Mouse (Mus musculus) liver, adult 10 weeks (tissue): ENCODE results near the gene Tmem238. TPM values are rescaled to one million over a fixed set of nuclear protein-coding genes. Genes with fewer than 3 reads are reported as not detected.

Experiments
- polyA plus RNA-seq: library from polyadenylated mRNA; stranded (reverse); fragments of 350-450 nt; fragmentation: Illumina TruSeq; extraction: RNeasy Lipid Tissue Mini Kit (QIAGEN cat#74804); gene quantifications from one replicate; pipeline ENCODE4 v1.2.3, GENCODE M21; 2014; ENCODE audit warnings: low read depth, low replicate concordance

Gene Tmem238
- 1.1 TPM for polyA plus RNA-seq

DNA sequence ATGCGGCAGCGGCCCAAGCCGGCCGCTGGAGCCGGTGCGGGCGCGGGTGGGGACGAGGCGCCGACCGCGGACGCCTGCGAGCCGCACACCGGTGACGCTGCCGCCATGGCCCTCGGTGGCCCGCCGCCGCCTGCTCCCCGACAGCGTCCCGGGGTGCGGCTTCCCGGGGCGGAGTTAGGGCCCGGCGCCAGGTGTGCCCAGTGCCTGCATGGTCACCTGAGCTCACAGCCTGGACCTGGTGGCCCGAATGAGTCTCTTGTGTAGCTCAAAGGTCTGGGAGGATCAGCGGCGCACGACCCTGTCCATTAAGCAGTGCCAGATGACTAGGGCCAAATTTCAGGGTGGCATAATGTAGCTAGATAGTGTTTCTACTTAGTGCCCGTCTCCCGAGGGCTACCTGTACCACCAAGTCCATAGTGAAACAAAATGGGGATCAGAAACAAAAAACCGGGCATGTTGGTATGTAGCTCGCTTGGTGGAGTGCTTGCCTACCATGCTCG, at the start of gene Tmem238:
TSS of gene Tmem238 (minus strand) at position 221 of the 500 bp plus-strand sequence.

DNA sequence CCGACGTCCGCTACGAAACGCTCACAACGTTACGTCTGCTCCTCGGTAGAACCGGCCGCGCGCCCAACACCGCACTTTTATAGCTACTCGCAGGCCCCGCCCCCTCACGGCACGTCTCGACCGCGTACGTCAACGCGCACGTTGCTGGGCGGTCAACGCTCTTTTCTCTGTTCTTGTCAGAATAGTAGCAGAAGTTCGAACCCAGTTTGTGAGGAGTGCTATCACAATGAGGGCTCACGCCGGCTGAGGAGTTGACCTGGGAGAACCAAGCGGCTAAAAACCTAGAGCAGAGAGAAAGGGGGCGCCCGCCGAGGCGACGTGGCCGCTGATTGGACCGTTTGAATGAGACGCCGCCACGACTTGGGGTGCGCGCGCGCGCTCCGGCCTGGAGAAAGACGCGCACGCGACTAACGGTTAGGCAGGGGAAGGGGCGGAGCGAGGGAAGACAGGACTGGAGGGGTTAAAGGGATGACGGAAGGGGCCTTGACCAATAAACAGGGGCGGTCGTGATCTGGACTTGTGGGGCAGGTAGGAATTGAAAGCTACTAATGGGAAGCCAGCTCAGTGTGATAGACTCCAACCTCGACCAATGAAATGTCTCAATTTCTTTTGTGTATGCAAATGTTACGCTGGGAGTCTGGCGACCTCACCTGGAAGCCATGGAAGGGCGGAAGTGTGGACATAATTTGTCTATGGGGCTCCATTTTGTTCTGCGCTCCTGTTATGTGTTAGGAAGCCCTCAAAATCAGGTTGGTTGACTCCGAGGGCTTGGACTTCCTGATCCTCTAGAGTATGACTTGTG, 23.0 kb upstream of the Tmem238 start, which contains the start of gene Ube2s:
TSS of gene Ube2s (minus strand) at position 288 of the 802 bp plus-strand sequence.

DNA sequence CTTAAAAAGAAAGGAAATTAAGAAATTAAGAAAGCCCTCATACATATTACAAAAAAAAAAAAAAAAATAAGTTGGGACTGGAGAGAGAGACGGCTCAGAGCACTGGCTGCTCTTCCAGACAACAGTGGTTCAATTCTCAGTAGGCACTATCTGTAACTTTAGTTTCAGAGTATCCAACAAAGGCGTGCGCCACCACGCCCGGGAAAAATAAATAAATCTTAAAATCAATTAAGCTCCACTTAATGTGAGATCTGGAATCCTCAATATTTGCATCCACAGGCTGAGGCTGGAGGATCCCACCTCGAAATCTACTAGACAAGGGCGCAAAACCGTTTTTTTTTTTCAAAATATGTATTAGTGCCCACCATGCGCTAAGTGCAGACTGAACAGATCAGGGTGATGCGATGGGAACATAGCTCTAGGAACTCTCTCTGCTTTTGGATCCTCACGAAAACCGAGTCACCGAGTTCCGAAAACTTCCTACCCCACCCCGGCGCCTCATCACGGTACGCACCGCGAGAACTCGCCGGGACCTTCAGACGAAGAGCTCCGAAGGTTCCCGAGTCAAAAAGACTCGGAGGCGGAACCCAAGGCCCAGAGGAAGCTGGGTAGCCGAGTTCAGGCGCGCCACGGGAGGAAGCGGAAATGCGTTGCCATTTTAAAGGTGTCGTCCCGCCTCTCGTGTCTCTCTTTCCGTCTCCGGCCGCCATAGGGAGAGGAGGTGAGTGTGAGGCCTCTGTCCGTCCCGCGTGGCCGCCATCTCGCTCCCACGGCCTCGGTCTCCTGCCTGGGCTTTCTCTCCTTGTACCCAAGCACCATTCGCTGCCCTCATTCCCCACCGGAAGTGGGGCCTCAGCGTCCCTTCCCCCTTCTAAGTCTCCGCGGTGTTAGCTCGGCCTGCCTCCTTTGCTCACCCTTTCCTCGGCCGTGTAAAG, 3.1 kb upstream of the Tmem238 start, which contains the start of gene Rpl28:
TSS of gene Rpl28 (plus strand) at position 597 of the 935 bp plus-strand sequence.

DNA sequence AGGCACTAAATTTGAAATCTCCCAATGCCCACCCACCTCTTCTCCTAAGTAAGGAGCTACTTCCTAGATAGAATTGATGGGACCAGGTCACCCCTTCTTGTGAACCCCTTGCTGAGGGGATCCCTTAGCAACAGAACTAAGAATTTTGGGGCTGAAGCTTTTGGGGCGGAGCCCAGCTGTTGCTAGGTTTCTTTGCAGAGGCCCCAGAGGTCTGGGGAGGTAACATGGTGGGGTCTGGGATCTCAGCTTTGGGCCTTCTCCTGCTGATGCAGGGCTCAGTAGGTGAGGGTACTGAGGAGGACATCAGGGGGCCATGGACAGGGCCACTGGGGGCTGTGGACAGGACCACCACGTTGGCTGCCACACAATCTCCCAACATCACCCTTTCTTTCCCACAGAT, 6.7 kb downstream of the Tmem238 start, which contains the start of the genes Il11 and Tmem190:
TSS of gene Il11 (minus strand) at position 101 of the 400 bp plus-strand sequence.
TSS of gene Tmem190 (plus strand) at position 179 of the 400 bp plus-strand sequence.

DNA sequence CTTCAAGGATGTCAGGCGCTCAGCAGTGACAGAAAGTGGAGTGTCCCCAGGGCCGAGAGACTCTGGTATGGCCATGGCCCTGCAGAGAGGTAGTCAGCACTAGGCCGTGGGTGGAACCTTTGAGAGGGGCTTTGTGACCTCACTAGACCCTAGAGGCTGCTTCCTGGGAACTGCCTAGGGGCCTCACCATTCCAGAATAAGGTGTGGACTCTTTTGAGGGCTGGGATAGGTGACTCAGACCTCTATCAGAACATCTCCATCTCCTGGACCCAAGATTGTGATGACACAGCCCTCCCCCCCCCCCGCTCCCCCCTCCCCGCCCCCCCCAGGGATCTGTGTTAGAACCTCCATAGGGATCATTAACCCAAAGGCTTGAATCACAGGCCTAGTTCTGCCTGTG, 18.3 kb downstream of the Tmem238 start, which contains the start of gene Fam71e2:
TSS of gene Fam71e2 (minus strand) at position 101 of the 400 bp plus-strand sequence.

DNA sequence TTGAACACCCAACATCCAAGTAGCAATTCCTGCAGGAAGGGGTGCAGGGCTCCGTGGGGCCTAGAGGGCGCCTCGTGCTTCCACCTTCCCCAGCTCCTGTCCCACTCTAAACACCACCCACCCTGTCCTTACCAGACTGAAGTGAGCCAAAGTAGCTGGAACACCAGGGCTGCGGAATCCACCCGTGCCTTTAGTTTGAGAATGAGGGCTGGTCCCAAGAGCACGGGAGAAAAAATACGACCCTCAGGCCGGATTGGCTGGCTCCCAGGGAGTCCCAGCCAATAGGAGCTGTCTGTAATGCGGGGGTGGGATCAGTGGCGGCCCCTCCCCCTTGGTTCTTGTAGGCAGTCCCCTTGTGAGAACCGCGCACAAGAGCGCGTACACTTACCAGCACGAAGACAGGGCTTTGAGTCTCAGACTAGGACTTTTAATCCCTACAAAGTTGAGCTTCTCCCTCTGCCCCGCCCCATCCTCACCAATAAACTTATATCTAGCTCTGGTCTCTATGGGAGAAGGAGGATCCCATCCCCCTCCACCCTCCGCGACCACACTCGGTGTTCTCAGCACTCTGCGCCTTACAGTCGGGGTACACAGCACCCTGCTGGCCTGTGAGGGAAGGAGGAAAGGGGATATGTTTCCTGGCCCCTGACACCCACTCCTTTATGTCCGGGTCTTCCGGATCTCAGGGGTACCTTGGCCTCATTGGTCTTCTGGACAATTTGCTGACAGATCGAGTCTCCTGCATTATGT, 36.5 kb downstream of the Tmem238 start, which contains the start of gene Cox6b2:
TSS of gene Cox6b2 (minus strand) at position 274 of the 750 bp plus-strand sequence.

DNA sequence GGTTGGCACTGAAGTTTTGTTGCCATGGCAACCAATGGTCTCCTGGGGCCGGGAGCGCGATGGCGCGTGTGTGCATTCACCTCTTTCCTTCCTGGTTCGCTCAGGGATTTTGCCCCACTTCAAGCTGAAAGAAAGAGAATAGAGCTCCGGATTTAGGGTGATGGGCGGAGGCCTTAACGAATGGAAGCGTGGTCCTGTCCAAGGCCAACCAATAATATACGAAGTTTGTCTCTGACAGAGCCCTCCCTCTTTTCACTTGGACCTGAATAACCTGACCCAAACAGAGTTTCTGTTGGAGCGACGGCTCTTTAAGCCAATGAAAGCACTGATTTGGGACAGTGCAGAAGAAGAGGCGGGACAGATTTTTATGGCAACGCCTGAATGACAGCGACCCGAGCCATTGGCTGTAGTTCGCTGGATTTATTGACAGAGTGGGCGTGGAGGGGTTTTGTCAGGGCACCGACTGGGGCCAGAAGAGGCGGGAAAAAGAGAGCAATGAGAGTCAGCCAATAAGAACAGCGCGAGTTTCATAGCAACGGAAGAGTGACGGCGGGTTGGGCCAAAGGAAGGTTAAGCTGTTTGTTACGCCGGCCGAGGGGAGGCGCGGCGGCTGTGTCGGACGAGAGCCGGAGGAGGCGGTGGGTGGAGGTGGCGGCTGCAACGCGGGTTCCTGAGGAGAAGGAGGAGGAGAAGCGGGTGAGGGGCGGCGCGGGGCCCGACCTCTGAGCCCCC, 49.7 kb downstream of the Tmem238 start, which contains the start of gene Kmt5c:
TSS of gene Kmt5c (plus strand) at position 572 of the 732 bp plus-strand sequence.

Other genes with a start within 250 kb of the Tmem238 start
- not detected for gene Syt5, start 242.1 kb downstream of the Tmem238 start, polyA plus RNA-seq
- gene Ptprh, start 185.6 kb downstream of the Tmem238 start, polyA plus RNA-seq: not detected
- 34.6 TPM for gene Tmem86b, start 158.2 kb downstream of the Tmem238 start, polyA plus RNA-seq
- gene Ppp6r1, start 130.6 kb downstream of the Tmem238 start, polyA plus RNA-seq: 10.9 TPM
- gene Hspbp1, start 104.6 kb downstream of the Tmem238 start, polyA plus RNA-seq: 0.87 TPM
- not detected for gene Brsk1, start 99.1 kb downstream of the Tmem238 start, polyA plus RNA-seq
- gene Tmem150b, start 64.4 kb downstream of the Tmem238 start, polyA plus RNA-seq: not detected
- gene Kmt5c, start 49.5 kb downstream of the Tmem238 start, polyA plus RNA-seq: 1.4 TPM
- not detected for gene Cox6b2, start 36.6 kb downstream of the Tmem238 start, polyA plus RNA-seq
- gene Fam71e2, start 18.4 kb downstream of the Tmem238 start, polyA plus RNA-seq: not detected
- gene Il11, start 6.8 kb downstream of the Tmem238 start, polyA plus RNA-seq: not detected
- gene Tmem190, start 6.7 kb downstream of the Tmem238 start, polyA plus RNA-seq: not detected
- gene Rpl28, start 3.2 kb upstream of the Tmem238 start, polyA plus RNA-seq: 18.8 TPM
- 4.7 TPM for gene Ube2s, start 22.9 kb upstream of the Tmem238 start, polyA plus RNA-seq
- not detected for gene Shisa7, start 55.0 kb upstream of the Tmem238 start, polyA plus RNA-seq
- 5.4 TPM for gene Isoc2b, start 80.6 kb upstream of the Tmem238 start, polyA plus RNA-seq
- gene Isoc2a, start 87.5 kb upstream of the Tmem238 start, polyA plus RNA-seq: 4.8 TPM
- not detected for gene Gm36210, start 116.9 kb upstream of the Tmem238 start, polyA plus RNA-seq
- gene Zfp628, start 125.6 kb upstream of the Tmem238 start, polyA plus RNA-seq: not detected
- gene Nat14, start 132.4 kb upstream of the Tmem238 start, polyA plus RNA-seq: not detected
- not detected for gene Ssc5d, start 136.1 kb upstream of the Tmem238 start, polyA plus RNA-seq
- gene Sbk2, start 174.8 kb upstream of the Tmem238 start, polyA plus RNA-seq: not detected
- gene Sbk3, start 181.5 kb upstream of the Tmem238 start, polyA plus RNA-seq: not detected
- gene Zfp579, start 206.5 kb upstream of the Tmem238 start, polyA plus RNA-seq: 6.3 TPM
- gene Zfp524, start 224.8 kb upstream of the Tmem238 start, polyA plus RNA-seq: 0.58 TPM
- gene Fiz1, start 225.0 kb upstream of the Tmem238 start, polyA plus RNA-seq: 7.7 TPM
- gene Gm44973, start 225.8 kb upstream of the Tmem238 start, polyA plus RNA-seq: not detected
- gene Zfp865, start 230.7 kb upstream of the Tmem238 start, polyA plus RNA-seq: 2.7 TPM
- gene Ccdc106, start 230.9 kb upstream of the Tmem238 start, polyA plus RNA-seq: not detected
- gene 4632433K11Rik, start 244.5 kb upstream of the Tmem238 start, polyA plus RNA-seq: 0.85 TPM
- gene Zfp784, start 248.8 kb upstream of the Tmem238 start, polyA plus RNA-seq: 1.9 TPM